Mouse (Mus musculus): ENCODE data around the gene Fcho2. TPM values are rescaled to one million over a fixed set of nuclear protein-coding genes. Genes with fewer than 3 reads are reported as not detected.

Fcho2 gene
- polyA plus RNA-seq, 1 experiment from 2014 or later = 23.5 TPM

DNA sequence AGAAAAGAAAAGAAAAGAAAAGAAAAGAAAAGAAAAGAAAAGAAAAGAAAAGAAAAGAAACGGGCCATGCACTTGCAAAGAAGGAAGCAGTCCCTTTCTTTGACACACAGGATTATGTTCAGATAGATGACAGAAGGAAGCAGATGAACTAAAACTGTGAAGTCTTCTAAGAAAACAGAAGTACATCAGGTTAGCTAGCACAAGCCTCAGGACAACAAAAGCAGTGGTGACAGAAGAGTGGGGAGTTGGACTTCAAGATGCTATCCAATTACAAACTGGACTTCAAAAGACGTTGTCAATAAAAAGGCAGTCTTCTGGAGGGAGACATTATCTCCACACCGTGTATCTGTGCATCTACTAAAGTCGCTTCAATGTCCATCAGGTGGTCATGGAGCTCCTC, 3.0 kb downstream of the Fcho2 start:
- Histone ChIP-seq H3K9ac (no peak overlapping the region), H3K27me3 (ENCODE audit: control insufficient read depth, insufficient read depth, low read length) (no peaks in the 10 kb centered on the region), H3K4me2 (replicated peaks) (no peak overlapping the region), H3K4me1 (replicated peaks; ENCODE audit: control insufficient read depth, insufficient read depth, low read length) (0 out of 2 replicates have a peak, but pooled peaks cover 4% of the 10 kb centered on the region), H3K4me3 (replicated peaks; ENCODE audit: low read length) (no peak overlapping the region), H3K9me3 (ENCODE audit: control insufficient read depth, low read length) (no peaks in the 10 kb centered on the region), H3K27ac (no peak overlapping the region), H3K36me3 (replicated peaks; ENCODE audit: control insufficient read depth, insufficient read depth) (no peaks in the 10 kb centered on the region)
- ATAC-seq (ENCODE audit: low FRiP score) = no peak
- WGBS = 75% methylated on average over 4 of the region's 4 CpGs
- DNase-seq (ENCODE audit: low spot score) = no peak

DNA sequence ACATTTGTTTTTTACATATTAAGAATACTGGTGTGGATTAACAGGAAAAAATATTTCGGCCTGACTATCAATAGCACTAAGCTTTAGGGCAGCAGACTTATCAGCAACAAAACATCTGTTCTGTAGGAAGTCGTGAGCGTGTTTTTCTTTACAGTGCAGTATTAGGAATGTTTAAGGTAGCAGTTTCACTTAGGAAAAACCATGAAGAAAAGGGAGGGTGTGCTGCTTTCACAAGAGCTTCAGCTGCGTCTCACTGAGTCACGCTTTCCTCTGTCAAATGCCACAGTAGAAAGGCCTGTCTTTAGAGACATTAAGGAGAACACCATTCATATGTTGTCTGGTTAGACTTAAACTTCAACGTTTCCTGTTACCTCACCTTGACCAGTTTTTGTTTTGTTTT, 5.1 kb downstream of the Fcho2 start:
- Histone ChIP-seq H3K9me3 (ENCODE audit: control insufficient read depth, low read length) (no peaks in the 10 kb centered on the region), H3K36me3 (replicated peaks; ENCODE audit: control insufficient read depth, insufficient read depth) (peaks cover 4% of the 10 kb centered on the region; the same call in 1 of the 2 replicates), H3K4me1 (replicated peaks; ENCODE audit: control insufficient read depth, insufficient read depth, low read length) (0 out of 2 replicates have a peak, but pooled peaks cover 4% of the 10 kb centered on the region), H3K27me3 (ENCODE audit: control insufficient read depth, insufficient read depth, low read length) (no peaks in the 10 kb centered on the region), H3K9ac (no peak overlapping the region), H3K4me2 (replicated peaks) (no peak overlapping the region), H3K4me3 (replicated peaks; ENCODE audit: low read length) (no peak overlapping the region), H3K27ac (no peak overlapping the region)
- ATAC-seq (ENCODE audit: low FRiP score) (no peak), DNase-seq (ENCODE audit: low spot score) (no peak)
- WGBS = 76% methylated on average over 6 of the region's 6 CpGs

DNA sequence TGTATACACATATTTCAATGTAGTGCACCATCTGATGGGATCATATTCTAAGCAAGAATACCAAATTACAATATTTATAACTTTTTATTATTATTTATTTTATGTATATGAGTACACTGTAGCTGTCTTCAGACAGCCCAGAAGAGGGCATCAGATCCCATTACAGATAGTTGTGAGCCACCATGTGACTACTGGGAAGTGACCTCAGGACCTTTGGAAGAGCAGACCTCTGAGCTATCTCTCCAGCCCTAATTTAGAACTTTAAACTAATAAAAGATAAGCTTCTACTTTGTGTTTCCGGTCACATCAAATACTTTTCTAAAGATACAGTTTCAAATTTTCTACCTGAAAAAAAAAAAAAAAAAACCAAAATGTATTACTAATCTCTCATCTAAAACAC, 6.2 kb downstream of the Fcho2 start:
- peaks cover 12% of the 10 kb centered on the region for H3K36me3 ChIP-seq (replicated peaks; ENCODE audit: control insufficient read depth, insufficient read depth)
- 98% methylated on average over 1 of the region's 1 CpGs for WGBS
- H3K4me3 ChIP-seq (replicated peaks; ENCODE audit: low read length) = no peak overlapping the region
- no peaks in the 10 kb centered on the region for H3K9me3 ChIP-seq (ENCODE audit: control insufficient read depth, low read length)
- no peaks in the 10 kb centered on the region for H3K27me3 ChIP-seq (ENCODE audit: control insufficient read depth, insufficient read depth, low read length)
- H3K4me1 ChIP-seq (replicated peaks; ENCODE audit: control insufficient read depth, insufficient read depth, low read length) = 0 out of 2 replicates have a peak, but pooled peaks cover 4% of the 10 kb centered on the region
- no peak overlapping the region for H3K9ac ChIP-seq
- ATAC-seq (ENCODE audit: low FRiP score) (no peak), DNase-seq (ENCODE audit: low spot score) (no peak)
- H3K4me2 ChIP-seq (replicated peaks) = no peak overlapping the region
- H3K27ac ChIP-seq = no peak overlapping the region

DNA sequence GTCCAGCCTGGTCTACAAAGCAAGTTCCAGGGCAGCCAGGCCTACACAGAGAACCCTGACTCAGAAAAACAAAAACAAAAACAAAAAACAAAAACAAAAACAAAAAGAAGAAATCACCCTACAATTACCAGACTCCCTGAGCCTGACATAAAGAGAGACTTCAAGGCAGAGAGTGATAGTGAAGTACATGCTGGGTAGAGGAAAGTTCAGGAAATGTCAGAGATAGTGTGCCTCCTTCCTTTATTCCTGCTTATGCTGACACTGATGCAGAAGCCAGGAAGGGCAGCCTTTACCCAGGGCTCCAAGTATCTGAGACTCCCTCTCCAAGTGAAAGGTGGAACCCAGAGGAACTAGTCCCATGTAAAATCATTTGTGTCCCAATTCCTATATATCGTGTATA, 10.8 kb downstream of the Fcho2 start:
- DNase-seq (ENCODE audit: low spot score) = no peak
- no peak overlapping the region for H3K9ac ChIP-seq
- no peaks in the 10 kb centered on the region for H3K27me3 ChIP-seq (ENCODE audit: control insufficient read depth, insufficient read depth, low read length)
- no peaks in the 10 kb centered on the region for H3K4me1 ChIP-seq (replicated peaks; ENCODE audit: control insufficient read depth, insufficient read depth, low read length)
- H3K9me3 ChIP-seq (ENCODE audit: control insufficient read depth, low read length) = peaks cover 8% of the 10 kb centered on the region; the same call in 1 of the 2 replicates
- H3K4me2 ChIP-seq (replicated peaks) = no peak overlapping the region
- 100% methylated on average over 1 of the region's 1 CpGs for WGBS
- no peak overlapping the region for H3K27ac ChIP-seq
- H3K36me3 ChIP-seq (replicated peaks; ENCODE audit: control insufficient read depth, insufficient read depth) = peaks cover 38% of the 10 kb centered on the region
- H3K4me3 ChIP-seq (replicated peaks; ENCODE audit: low read length) = no peak overlapping the region
- ATAC-seq (ENCODE audit: low FRiP score) = no peak

GRCm38 (mm10) chr13:98803699-98804098, 11.6 kb downstream of the Fcho2 start:
- Histone ChIP-seq H3K4me3 (replicated peaks; ENCODE audit: low read length) (no peak overlapping the region), H3K4me2 (replicated peaks) (no peak overlapping the region), H3K9me3 (ENCODE audit: control insufficient read depth, low read length) (peaks cover 8% of the 10 kb centered on the region; the same call in 1 of the 2 replicates), H3K9ac (no peak overlapping the region), H3K27ac (no peak overlapping the region), H3K4me1 (replicated peaks; ENCODE audit: control insufficient read depth, insufficient read depth, low read length) (no peaks in the 10 kb centered on the region), H3K36me3 (replicated peaks; ENCODE audit: control insufficient read depth, insufficient read depth) (peaks cover 45% of the 10 kb centered on the region), H3K27me3 (ENCODE audit: control insufficient read depth, insufficient read depth, low read length) (no peaks in the 10 kb centered on the region)
- 88% methylated on average over 4 of the region's 4 CpGs for WGBS
- ATAC-seq (ENCODE audit: low FRiP score) = no peak
- DNase-seq (ENCODE audit: low spot score) = no peak

GRCm38 (mm10) chr13:98802957-98803356, 12.3 kb downstream of the Fcho2 start:
- Histone ChIP-seq H3K27me3 (ENCODE audit: control insufficient read depth, insufficient read depth, low read length) (no peaks in the 10 kb centered on the region), H3K4me2 (replicated peaks) (no peak overlapping the region), H3K9ac (no peak overlapping the region), H3K9me3 (ENCODE audit: control insufficient read depth, low read length) (peaks cover 8% of the 10 kb centered on the region; the same call in 1 of the 2 replicates), H3K36me3 (replicated peaks; ENCODE audit: control insufficient read depth, insufficient read depth) (peaks cover 48% of the 10 kb centered on the region), H3K4me3 (replicated peaks; ENCODE audit: low read length) (no peak overlapping the region), H3K4me1 (replicated peaks; ENCODE audit: control insufficient read depth, insufficient read depth, low read length) (no peaks in the 10 kb centered on the region), H3K27ac (no peak overlapping the region)
- WGBS = 94% methylated on average over 3 of the region's 3 CpGs
- DNase-seq (ENCODE audit: low spot score) (no peak), ATAC-seq (ENCODE audit: low FRiP score) (no peak)

- no peak for DNase-seq (ENCODE audit: low spot score)
- no peak for ATAC-seq (ENCODE audit: low FRiP score)
- Histone ChIP-seq H3K4me2 (replicated peaks) (no peak overlapping the region), H3K9me3 (ENCODE audit: control insufficient read depth, low read length) (peaks cover 5% of the 10 kb centered on the region; the same call in 1 of the 2 replicates), H3K4me3 (replicated peaks; ENCODE audit: low read length) (no peak overlapping the region), H3K27me3 (ENCODE audit: control insufficient read depth, insufficient read depth, low read length) (no peaks in the 10 kb centered on the region), H3K27ac (no peak overlapping the region), H3K36me3 (replicated peaks; ENCODE audit: control insufficient read depth, insufficient read depth) (peaks cover 41% of the 10 kb centered on the region), H3K9ac (no peak overlapping the region), H3K4me1 (replicated peaks; ENCODE audit: control insufficient read depth, insufficient read depth, low read length) (no peaks in the 10 kb centered on the region)
- WGBS = 93% methylated on average over 3 of the region's 3 CpGs
Measured at GRCm38 (mm10) chr13:98795511-98795910, 19.7 kb downstream of the Fcho2 start.

DNA sequence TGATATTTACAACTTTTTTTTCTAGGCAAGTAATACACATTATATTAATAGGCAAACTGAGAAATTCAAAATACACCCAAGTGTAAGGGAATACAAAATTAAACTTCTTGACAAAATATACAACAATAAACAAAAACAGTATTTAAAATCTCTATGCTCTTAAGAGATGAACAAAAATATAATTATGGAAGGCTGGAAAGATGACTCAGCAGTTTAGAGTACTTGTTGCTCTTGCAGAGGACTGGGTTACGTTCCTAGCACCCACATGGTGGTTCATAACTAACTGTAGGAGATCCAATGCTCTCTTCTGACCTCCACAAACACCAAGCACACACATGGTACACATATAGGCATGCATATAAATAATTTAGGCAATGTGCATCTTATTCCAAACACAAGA, 22.4 kb downstream of the Fcho2 start:
- no peak overlapping the region for H3K9ac ChIP-seq
- H3K36me3 ChIP-seq (replicated peaks; ENCODE audit: control insufficient read depth, insufficient read depth) = peaks cover 26% of the 10 kb centered on the region
- no peak overlapping the region for H3K27ac ChIP-seq
- no peaks in the 10 kb centered on the region for H3K9me3 ChIP-seq (ENCODE audit: control insufficient read depth, low read length)
- DNase-seq (ENCODE audit: low spot score) (no peak), ATAC-seq (ENCODE audit: low FRiP score) (no peak)
- no peak overlapping the region for H3K4me3 ChIP-seq (replicated peaks; ENCODE audit: low read length)
- WGBS = 90% methylated on average over 1 of the region's 1 CpGs
- no peak overlapping the region for H3K4me2 ChIP-seq (replicated peaks)
- H3K4me1 ChIP-seq (replicated peaks; ENCODE audit: control insufficient read depth, insufficient read depth, low read length) = no peaks in the 10 kb centered on the region
- H3K27me3 ChIP-seq (ENCODE audit: control insufficient read depth, insufficient read depth, low read length) = no peaks in the 10 kb centered on the region

- H3K27me3 ChIP-seq (ENCODE audit: control insufficient read depth, insufficient read depth, low read length) = no peaks in the 10 kb centered on the region
- no peak for ATAC-seq (ENCODE audit: low FRiP score)
- H3K4me1 ChIP-seq (replicated peaks; ENCODE audit: control insufficient read depth, insufficient read depth, low read length) = no peaks in the 10 kb centered on the region
- DNase-seq (ENCODE audit: low spot score) = no peak
- no peak overlapping the region for H3K4me3 ChIP-seq (replicated peaks; ENCODE audit: low read length)
- H3K27ac ChIP-seq = no peak overlapping the region
- WGBS = 95% methylated on average over 1 of the region's 1 CpGs
- H3K9me3 ChIP-seq (ENCODE audit: control insufficient read depth, low read length) = no peaks in the 10 kb centered on the region
- H3K36me3 ChIP-seq (replicated peaks; ENCODE audit: control insufficient read depth, insufficient read depth) = peaks cover 27% of the 10 kb centered on the region
- no peak overlapping the region for H3K9ac ChIP-seq
- no peak overlapping the region for H3K4me2 ChIP-seq (replicated peaks)
Measured at GRCm38 (mm10) chr13:98791693-98792092, 23.6 kb downstream of the Fcho2 start.

All from hindbrain, embryonic 14.5 days (tissue).